In genomic region chrX:88113561-88113960, GRCm38 (mm10) we compare ENCODE assay signal across 15 mouse cellular contexts. TPM values are rescaled to one million over a fixed set of nuclear protein-coding genes. Genes with fewer than 3 reads are reported as not detected.
DNase-seq lines count a peak whose midpoint lies in the region; ATAC-seq and TF ChIP-seq lines count a peak whose summit lies in the region.
"Had no signal": no experiment of that assay in that cellular context is flagged by ENCODE, and none has a peak within 500 bp of the region (broad histone marks: within the 10 kb centered on the region; RNA-seq: fewer than 3 reads in every experiment).

No protein-coding gene starts in this region.

- H3K4me3 ChIP-seq in left cerebral cortex, adult 2 months: peak overlapping the region; percentile 49
- peak overlapping the region; percentile 47 for H3K4me3 ChIP-seq in hindbrain, embryonic 15.5 days
- H3K4me3 ChIP-seq in stomach, embryonic 14.5 days (ENCODE audit: low read depth, low read length): peak overlapping the region; percentile 33; the same call in 1 of the 2 replicates
- H3K4me3 ChIP-seq: embryonic facial prominence, embryonic 15.5 days; liver, embryonic 15.5 days had no signal

- no peaks in the 10 kb centered on the region for H3K36me3 ChIP-seq in hindbrain, embryonic 15.5 days
- H3K36me3 ChIP-seq in stomach, embryonic 14.5 days (ENCODE audit: control insufficient read depth, insufficient read depth, low read length): no peaks in the 10 kb centered on the region
- H3K36me3 ChIP-seq: embryonic facial prominence, embryonic 15.5 days; G1E; liver, embryonic 15.5 days had no signal

- H3K4me1 ChIP-seq in hindbrain, embryonic 15.5 days (replicated peaks): no peaks in the 10 kb centered on the region
- H3K4me1 ChIP-seq in stomach, embryonic 14.5 days (ENCODE audit: control insufficient read depth, insufficient read depth, low read length): no peaks in the 10 kb centered on the region
- H3K4me1 ChIP-seq: embryonic facial prominence, embryonic 15.5 days; liver, embryonic 15.5 days had no signal

- 57% methylated on average over 6 of the region's 6 CpGs for WGBS in hindbrain, embryonic 15.5 days
- 48% methylated on average over 6 of the region's 6 CpGs for WGBS in stomach, embryonic 14.5 days

- peak overlapping the region; percentile 55 for H3K4me2 ChIP-seq in hindbrain, embryonic 15.5 days
- peak overlapping the region; percentile 37 for H3K4me2 ChIP-seq in stomach, embryonic 14.5 days (replicated peaks; ENCODE audit: low read depth, low read length)
- H3K4me2 ChIP-seq: liver, embryonic 15.5 days had no signal

- peak; percentile 25 for DNase-seq in cerebellum, adult 11-12 months
- no peak for DNase-seq in cerebellum, postnatal 10 days
- DNase-seq in left cerebral cortex, adult 2 months (ENCODE audit: extremely low spot score in 1 of 2, low spot score in 2 of 2): no peak
- DNase-seq in left cerebral cortex, postnatal 14 days (ENCODE audit: low spot score in 2 of 2): no peak
- DNase-seq in kidney, adult 18-20 months: no peak
- no peak for DNase-seq in gastrocnemius, postnatal 4 days (ENCODE audit: low spot score in 2 of 2)
- DNase-seq: gastrocnemius, postnatal 10 days; kidney, postnatal 10 days; thymus, adult 18-20 months had no signal

- H3K9ac ChIP-seq in hindbrain, embryonic 15.5 days: peak overlapping the region; percentile 27; the same call in 1 of the 2 replicates
- H3K9ac ChIP-seq in stomach, embryonic 14.5 days (replicated peaks; ENCODE audit: low read depth, low read length): no peak overlapping the region
- H3K9ac ChIP-seq: embryonic facial prominence, embryonic 15.5 days; liver, embryonic 15.5 days had no signal

- H3K27ac ChIP-seq in left cerebral cortex, adult 2 months: peak overlapping the region; percentile 82
- no peak overlapping the region for H3K27ac ChIP-seq in hindbrain, embryonic 15.5 days (replicated peaks)
- H3K27ac ChIP-seq in stomach, embryonic 14.5 days (ENCODE audit: low read length): no peak overlapping the region
- H3K27ac ChIP-seq: embryonic facial prominence, embryonic 15.5 days; liver, embryonic 15.5 days had no signal

- no peak for TF ChIP-seq CTCF in left cerebral cortex, adult 2 months (IDR thresholded peaks at IDR 0.05)

- no peaks in the 10 kb centered on the region for H3K9me3 ChIP-seq in hindbrain, embryonic 15.5 days
- H3K9me3 ChIP-seq in stomach, embryonic 14.5 days (ENCODE audit: control insufficient read depth, low read depth, low read length): no peaks in the 10 kb centered on the region
- H3K9me3 ChIP-seq: embryonic facial prominence, embryonic 15.5 days; G1E; liver, embryonic 15.5 days had no signal

- no peak for ATAC-seq in hindbrain, embryonic 15.5 days (ENCODE audit: low FRiP score, low read depth)
- ATAC-seq in stomach, embryonic 14.5 days (ENCODE audit: insufficient number of reproducible peaks, insufficient read depth, low FRiP score, low read depth): no peak

- intact Hi-C loops in left cerebral cortex, adult 2 months (cut with DNase I): loop anchor here (10.0 kb wide), 1 partner anchor 209 kb away; no protein-coding TSS in a partner anchor
- intact Hi-C loops in left cerebral cortex, postnatal 14 days (cut with DNase I): loop anchor here (5.0 kb wide), 1 partner anchor 456 kb away; no protein-coding TSS in a partner anchor

- H3K27me3 ChIP-seq in hindbrain, embryonic 15.5 days: no peaks in the 10 kb centered on the region
- no peaks in the 10 kb centered on the region for H3K27me3 ChIP-seq in stomach, embryonic 14.5 days (ENCODE audit: control insufficient read depth, insufficient read depth, low read length)
- H3K27me3 ChIP-seq: embryonic facial prominence, embryonic 15.5 days; liver, embryonic 15.5 days had no signal

RNA-seq across cellular contexts. Expression of gene Il1rapl1, which starts 1.9 kb away (rescaled TPM):
- total RNA-seq in left cerebral cortex, adult 2 months (2021): 10 to 100 TPM; 36.7 to 38.3 TPM
- 10 to 100 TPM; 31.9 to 36.4 TPM for total RNA-seq in left cerebral cortex, postnatal 14 days (2021)
- polyA plus RNA-seq in hindbrain, embryonic 15.5 days (2015; fragmentation: Nextera tagmentation; extraction: Ambion mirVana): 4.1 and 4.7 TPM in 2 replicates
- 3.0 and 4.2 TPM in 2 replicates for polyA plus RNA-seq in stomach, embryonic 14.5 days (2014; fragmentation: Nextera tagmentation; extraction: Ambion mirVana)
- under 1 TPM; 0.08 to 0.20 TPM for total RNA-seq in gastrocnemius, postnatal 4 days (2021)
- total RNA-seq: megakaryocyte progenitor cell, adult 5-6 weeks had no signal
- polyA plus RNA-seq: G1E; liver, embryonic 15.5 days had no signal

Comparison
In these comparisons a context has a peak if more than half of its experiments do, and no peak if none do; other contexts are left out.
1. RNA of gene Il1rapl1, which starts 1.9 kb away (total RNA-seq): 36.7 to 38.3 TPM in left cerebral cortex, adult 2 months and 31.9 to 36.4 TPM in left cerebral cortex, postnatal 14 days; 0.08 to 0.20 TPM in gastrocnemius, postnatal 4 days; every median in the first group is over 10 times any median in the second.
2. Peak in every context shown above with its lines, with median percentiles within 50 percentile points of each other: H3K4me3 ChIP-seq.